Comparison of ENCODE assay signal across 10 mouse cellular contexts in the genomic region with DNA sequence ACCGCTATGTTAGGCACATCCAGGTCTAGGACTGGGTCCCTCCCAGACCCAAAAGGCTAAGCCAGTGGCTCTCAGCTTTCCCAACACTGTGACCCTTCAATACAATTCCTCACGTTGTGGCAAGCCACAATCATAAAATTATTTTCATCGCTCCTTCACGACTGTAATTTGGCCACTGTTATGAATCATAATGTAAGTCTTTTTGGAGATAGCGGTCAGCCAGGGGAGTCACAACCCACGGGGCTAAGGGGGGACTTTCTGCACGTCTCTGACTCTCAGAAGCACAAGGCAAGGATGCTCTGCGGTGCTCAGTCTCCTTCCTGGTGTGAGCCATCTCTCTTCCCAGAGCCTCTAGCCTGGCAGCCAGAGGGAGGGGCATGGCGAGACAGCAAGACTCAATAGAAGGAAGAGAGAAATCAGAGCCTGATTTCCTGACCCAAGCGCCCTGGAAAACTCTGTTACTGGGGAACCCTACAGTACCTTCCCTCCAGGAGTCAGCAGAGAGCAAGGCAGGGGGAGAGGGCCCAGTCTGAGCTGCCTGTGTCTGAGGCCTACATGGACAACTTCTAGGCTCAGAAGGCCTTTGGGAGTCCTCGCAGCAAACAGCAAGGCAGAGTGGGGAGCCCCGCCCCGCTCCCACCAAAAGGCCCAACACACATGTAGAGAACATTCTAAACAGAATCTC. TPM values are rescaled to one million over a fixed set of nuclear protein-coding genes. Genes with fewer than 3 reads are reported as not detected.
DNase-seq lines count a peak whose midpoint lies in the region; ATAC-seq and TF ChIP-seq lines count a peak whose summit lies in the region.
"Had no signal": no experiment of that assay in that cellular context is flagged by ENCODE, and none has a peak within 500 bp of the region (broad histone marks: within the 10 kb centered on the region; RNA-seq: fewer than 3 reads in every experiment).

No protein-coding gene starts in this region.

- ATAC-seq in kidney, embryonic 15.5 days (replicated peaks; ENCODE audit: low FRiP score), result no peak
- ATAC-seq in hindbrain, embryonic 16.5 days, result 0 out of 2 replicates have a peak, but pooled peaks have one; percentile 10
- peak; percentile 30; the same call in 1 of the 2 replicates for ATAC-seq in midbrain, embryonic 16.5 days
- ATAC-seq in erythroid progenitor cell, adult 5-6 weeks (replicated peaks; ENCODE audit: low FRiP score, poor library complexity, severe bottlenecking), result no peak

- peak overlapping the region; percentile 36 for H3K9ac ChIP-seq in kidney, embryonic 15.5 days
- H3K9ac ChIP-seq in hindbrain, embryonic 16.5 days (ENCODE audit: low read depth, low read length), result peak overlapping the region; percentile 49
- peak overlapping the region; percentile 55 for H3K9ac ChIP-seq in midbrain, embryonic 16.5 days (ENCODE audit: low read depth, low read length)

- no peak overlapping the region for H3K4me3 ChIP-seq in kidney, embryonic 15.5 days (replicated peaks)
- H3K4me3 ChIP-seq in hindbrain, embryonic 16.5 days (ENCODE audit: low read length), result peak overlapping the region; percentile 29; the same call in 1 of the 2 replicates
- H3K4me3 ChIP-seq in midbrain, embryonic 16.5 days (ENCODE audit: low read depth, low read length), result peak overlapping the region; percentile 31; the same call in 1 of the 2 replicates

- H3K9me3 ChIP-seq in kidney, embryonic 15.5 days (replicated peaks), result no peaks in the 10 kb centered on the region
- no peaks in the 10 kb centered on the region for H3K9me3 ChIP-seq in hindbrain, embryonic 16.5 days (ENCODE audit: control insufficient read depth, low read length)
- no peaks in the 10 kb centered on the region for H3K9me3 ChIP-seq in midbrain, embryonic 16.5 days (replicated peaks; ENCODE audit: control insufficient read depth, low read length, poor library complexity, severe bottlenecking)

- TF ChIP-seq CTCF in brain, embryonic 14.5 days (IDR thresholded peaks at IDR 0.05; ENCODE audit: borderline replicate concordance, extremely low read depth, insufficient read depth, insufficient read length), result peak; percentile 26; the same call in 1 of the 2 replicates

- no peaks in the 10 kb centered on the region for H3K36me3 ChIP-seq in kidney, embryonic 15.5 days
- H3K36me3 ChIP-seq in hindbrain, embryonic 16.5 days (ENCODE audit: control insufficient read depth, insufficient read depth, low read length), result no peaks in the 10 kb centered on the region
- no peaks in the 10 kb centered on the region for H3K36me3 ChIP-seq in midbrain, embryonic 16.5 days (ENCODE audit: control insufficient read depth, insufficient read depth, low read length)

- DNase-seq in kidney, postnatal 25 days, result no peak
- DNase-seq in brain, embryonic 14.5 days (ENCODE audit: low read depth), result no peak
- DNase-seq in thymus, postnatal 0 days (ENCODE audit: low spot score), result no peak
- DNase-seq in retina, embryonic 14.5 days (ENCODE audit: low spot score), result no peak

- H3K27me3 ChIP-seq in kidney, embryonic 15.5 days, result peaks cover 8% of the 10 kb centered on the region; the same call in 1 of the 2 replicates
- no peaks in the 10 kb centered on the region for H3K27me3 ChIP-seq in hindbrain, embryonic 16.5 days (replicated peaks; ENCODE audit: control insufficient read depth, insufficient read depth, low read length)
- H3K27me3 ChIP-seq in midbrain, embryonic 16.5 days (ENCODE audit: control insufficient read depth, insufficient read depth, low read depth, low read length), result no peaks in the 10 kb centered on the region

- peak overlapping the region; percentile 88 for H3K27ac ChIP-seq in kidney, embryonic 15.5 days
- peak overlapping the region; percentile 78 for H3K27ac ChIP-seq in hindbrain, embryonic 16.5 days (ENCODE audit: low read depth, low read length)
- peak overlapping the region; percentile 79 for H3K27ac ChIP-seq in midbrain, embryonic 16.5 days (ENCODE audit: low read length)

- peak overlapping the region; percentile 58 for H3K4me2 ChIP-seq in kidney, embryonic 15.5 days
- H3K4me2 ChIP-seq in hindbrain, embryonic 16.5 days (ENCODE audit: low read length), result peak overlapping the region; percentile 53
- H3K4me2 ChIP-seq in midbrain, embryonic 16.5 days (ENCODE audit: low read length), result peak overlapping the region; percentile 60

- TF ChIP-seq POLR2A in brain, embryonic 14.5 days (IDR thresholded peaks at IDR 0.05; ENCODE audit: borderline replicate concordance, extremely low read depth, insufficient read depth, insufficient read length, poor library complexity, severe bottlenecking), result no peak

- 51% methylated on average over 13 of the region's 13 CpGs for WGBS in kidney, embryonic 15.5 days
- WGBS in hindbrain, embryonic 16.5 days, result 30% methylated on average over 13 of the region's 13 CpGs
- 27% methylated on average over 13 of the region's 13 CpGs for WGBS in midbrain, embryonic 16.5 days

- peaks cover 58% of the 10 kb centered on the region for H3K4me1 ChIP-seq in kidney, embryonic 15.5 days
- peaks cover 42% of the 10 kb centered on the region for H3K4me1 ChIP-seq in hindbrain, embryonic 16.5 days (ENCODE audit: control insufficient read depth, insufficient read depth, low read depth, low read length)
- H3K4me1 ChIP-seq in midbrain, embryonic 16.5 days (ENCODE audit: control insufficient read depth, insufficient read depth, low read length), result peaks cover 40% of the 10 kb centered on the region

RNA-seq across cellular contexts. Expression of a gene that starts 12.3 kb away (rescaled TPM):
- 18.9 and 27.0 TPM in 2 replicates for polyA plus RNA-seq in kidney, embryonic 15.5 days (2015; fragmentation: Nextera tagmentation; extraction: Ambion mirVana)
- 60.2 and 78.5 TPM in 2 replicates for polyA plus RNA-seq in brain, embryonic 14.5 days (2012; rRNA removed)
- 11.9 and 43.4 TPM in 2 replicates for polyA plus RNA-seq in hindbrain, embryonic 16.5 days (2015; fragmentation: Nextera tagmentation; extraction: Ambion mirVana)
- polyA plus RNA-seq in midbrain, embryonic 16.5 days (2015; fragmentation: Nextera tagmentation; extraction: Ambion mirVana), result 22.6 and 34.8 TPM in 2 replicates
- total RNA-seq in erythroid progenitor cell, adult 5-6 weeks (2015; ENCODE audit: low replicate concordance), result not detected in 2 replicates
- total RNA-seq in erythroid progenitor cell, adult 5-6 weeks (2017; ENCODE audit: low replicate concordance), result not detected in 2 replicates
- polyA plus RNA-seq in thymus, postnatal 0 days (2015; fragmentation: Nextera tagmentation; extraction: Ambion mirVana), result 0.28 and 0.36 TPM in 2 replicates
- total RNA-seq: adrenal gland, adult 2 months; hematopoietic stem cell, adult 5-6 weeks had no signal

RNA-seq across cellular contexts. Expression of a gene that starts 28.2 kb away (rescaled TPM):
- 46.5 and 51.7 TPM in 2 replicates for polyA plus RNA-seq in kidney, embryonic 15.5 days (2015; fragmentation: Nextera tagmentation; extraction: Ambion mirVana)
- polyA plus RNA-seq in brain, embryonic 14.5 days (2012; rRNA removed), result 57.7 and 79.8 TPM in 2 replicates
- 58.3 and 60.6 TPM in 2 replicates for polyA plus RNA-seq in hindbrain, embryonic 16.5 days (2015; fragmentation: Nextera tagmentation; extraction: Ambion mirVana)
- polyA plus RNA-seq in midbrain, embryonic 16.5 days (2015; fragmentation: Nextera tagmentation; extraction: Ambion mirVana), result 52.5 and 57.2 TPM in 2 replicates
- total RNA-seq in erythroid progenitor cell, adult 5-6 weeks (2015; ENCODE audit: low replicate concordance), result 2.1 and 2.5 TPM in 2 replicates
- 3.9 and 4.9 TPM in 2 replicates for total RNA-seq in erythroid progenitor cell, adult 5-6 weeks (2017; ENCODE audit: low replicate concordance)
- 39.0 and 40.9 TPM in 2 replicates for polyA plus RNA-seq in thymus, postnatal 0 days (2015; fragmentation: Nextera tagmentation; extraction: Ambion mirVana)

Comparison
In these comparisons a context has a peak if more than half of its experiments do, and no peak if none do; other contexts are left out.
1. ATAC-seq: peak in hindbrain, embryonic 16.5 days (single experiment) and midbrain, embryonic 16.5 days (single experiment); none in kidney, embryonic 15.5 days (single experiment) and erythroid progenitor cell, adult 5-6 weeks (single experiment).
2. Peak in every context shown above with its lines, with median percentiles within 50 percentile points of each other: H3K27ac ChIP-seq, H3K4me2 ChIP-seq and H3K9ac ChIP-seq.